In genomic region chr7:111977871-111978270, GRCm38 (mm10) we compare ENCODE assay signal across 15 mouse cellular contexts.
"Had no signal": no experiment of that assay in that cellular context is flagged by ENCODE, and none has a peak within 500 bp of the region (broad histone marks: within the 10 kb centered on the region; RNA-seq: fewer than 3 reads in every experiment).

No protein-coding gene starts in this region.

- H3K36me3 ChIP-seq: neural tube, embryonic 13.5 days; neural tube, embryonic 15.5 days; stomach, embryonic 15.5 days had no signal

- H3K27ac ChIP-seq: neural tube, embryonic 13.5 days; neural tube, embryonic 15.5 days; stomach, embryonic 15.5 days; stomach, postnatal 0 days had no signal

- DNase-seq: retina, postnatal 1 day; right cerebral cortex, adult 18-20 months; right cerebral cortex, postnatal 25 days; right cerebral cortex, postnatal 4 days; spleen, adult 18-20 months; thymus, adult 18-20 months; thymus, adult 2 months; thymus, postnatal 14 days; thymus, postnatal 25 days; thymus, postnatal 36 days; thymus, postnatal 4 days had no signal

- H3K4me2 ChIP-seq: neural tube, embryonic 13.5 days; neural tube, embryonic 15.5 days; stomach, embryonic 15.5 days had no signal

- H3K4me1 ChIP-seq: neural tube, embryonic 13.5 days; neural tube, embryonic 15.5 days; stomach, embryonic 15.5 days had no signal

- H3K4me3 ChIP-seq: neural tube, embryonic 13.5 days; neural tube, embryonic 15.5 days; stomach, embryonic 15.5 days had no signal

- H3K27me3 ChIP-seq: neural tube, embryonic 13.5 days; neural tube, embryonic 15.5 days; stomach, embryonic 15.5 days had no signal
